Mouse (Mus musculus) heart, adult 2 months (tissue): ENCODE measurements at regions not wholly inside any gene's neighbourhood (a gene's known extent, or its start where the extent isn't known, plus 50 kb on each side); places are given as distances from the start of the nearest gene placed in this dataset.

Source experiments
- CTCF ChIP-seq: fragments of 200-600 bp; IDR thresholded peaks from 2 replicates; pipeline ENCODE4 v1.8.1; 2022; ENCODE audit warnings: antibody characterized with exemption, mild to moderate bottlenecking, moderate library complexity
- EP300 ChIP-seq: fragments of 200-500 bp; IDR thresholded peaks from 2 replicates; pipeline ENCODE4 v1.6.1; 2011; ENCODE audit warnings: low read depth, low read length, control low read depth; ENCODE audit not compliant: insufficient read depth
- POLR2A ChIP-seq: fragments of 200-500 bp; IDR thresholded peaks from 2 replicates; pipeline ENCODE4 v1.6.1; 2011; ENCODE audit warnings: mild to moderate bottlenecking, low read depth, low read length, control low read depth; ENCODE audit not compliant: insufficient read depth

GRCm38 (mm10) chr2:34038982-34039381 lies 151.2 kb upstream of the Mvb12b start:
- TF ChIP-seq POLR2A (no peak), EP300 (no peak), CTCF (no peak)
